Mouse (Mus musculus) spleen, adult 2 months (tissue): ENCODE results near the gene Bhlhe41. TPM values are rescaled to one million over a fixed set of nuclear protein-coding genes. Genes with fewer than 3 reads are reported as not detected.

ENCODE experiments used
- DNase-seq, 2 experiments: peaks; one replicate each; pipeline versions ENCODE4 v3.0.0 to v3.0.0-alpha.2; 2012 to 2021; ENCODE audit warnings: low spot score in 2 of 2, low read depth in 1 of 2
- H3K27ac ChIP-seq: fragments of 200-500 bp; 2 replicates; pipeline ENCODE4 v1.5.1; 2012; ENCODE audit warnings: low read length, inconsistent platforms; ENCODE audit not compliant: insufficient read depth
- H3K27me3 ChIP-seq: fragments of 200-500 bp; 2 replicates; pipeline ENCODE4 v1.6.1; 2012; ENCODE audit warnings: mild to moderate bottlenecking, moderate library complexity, low read length, inconsistent platforms; ENCODE audit not compliant: control insufficient read depth, insufficient read depth
- H3K36me3 ChIP-seq: fragments of 200-500 bp; 2 replicates; pipeline ENCODE4 v1.6.1; 2012; ENCODE audit warnings: mild to moderate bottlenecking, low read length, inconsistent platforms; ENCODE audit not compliant: control insufficient read depth, insufficient read depth
- H3K4me1 ChIP-seq: fragments of 200-500 bp; 2 replicates; pipeline ENCODE4 v1.6.1; 2011; ENCODE audit warnings: inconsistent platforms; ENCODE audit not compliant: control insufficient read depth, insufficient read depth, insufficient read length
- H3K4me3 ChIP-seq: fragments of 200-500 bp; 2 replicates; pipeline ENCODE4 v1.5.1; 2011; ENCODE audit warnings: mild to moderate bottlenecking, inconsistent platforms; ENCODE audit not compliant: insufficient read depth, insufficient read length; ENCODE audit errors: extremely low read depth
- CTCF ChIP-seq: fragments of 200-500 bp; IDR thresholded peaks from 2 replicates; pipeline ENCODE4 v1.5.1; 2011; ENCODE audit warnings: mild to moderate bottlenecking, inconsistent platforms; ENCODE audit not compliant: insufficient read depth, insufficient read length, insufficient replicate concordance; ENCODE audit errors: extremely low read depth
- POLR2A ChIP-seq: fragments of 200-500 bp; IDR thresholded peaks from 2 replicates; pipeline ENCODE4 v1.6.1; 2011; ENCODE audit warnings: low read depth, low read length, inconsistent platforms
- whole genome bisulfite sequencing: fragments of 180-500 bp; shearing (Covaris S2); methylation state at CpG from one replicate; pipeline ENCODE4 v1.1.7; 2018; 5-methylcytosine and 5-hydroxymethylcytosine counted together
- polyA plus RNA-seq: library from polyadenylated mRNA; depleted of rRNA; stranded (reverse); fragments of >200 nt; gene quantifications from 2 replicates; pipeline ENCODE4 v1.2.3, GENCODE M21; 2012; rRNA removed

The Bhlhe41 gene
- polyA plus RNA-seq, 1 experiment: 5.8 TPM

GRCm38 (mm10) chr6:145809566-145809965, 55.8 kb downstream of the Bhlhe41 start:
- no peak for TF ChIP-seq CTCF
- TF ChIP-seq POLR2A: no peak
- no peak overlapping the region for H3K27ac ChIP-seq
- no peak overlapping the region for H3K4me3 ChIP-seq
- WGBS: 89% methylated on average over 7 of the region's 7 CpGs
- H3K27me3 ChIP-seq: no peaks in the 10 kb centered on the region
- no peak for DNase-seq
- H3K4me1 ChIP-seq: no peaks in the 10 kb centered on the region
- no peaks in the 10 kb centered on the region for H3K36me3 ChIP-seq

Other genes starting within 250 kb of the Bhlhe41 start
- gene Tuba3b, start 249.8 kb downstream of the Bhlhe41 start, polyA plus RNA-seq: not detected in 2 replicates
- gene Rassf8, start 118.8 kb downstream of the Bhlhe41 start, polyA plus RNA-seq: 2.8 and 2.9 TPM in 2 replicates
- 2.0 TPM in 2 replicates for gene Sspn, start 66.1 kb upstream of the Bhlhe41 start, polyA plus RNA-seq